Mouse (Mus musculus): Measurements from ENCODE around the gene Ccdc57.
A peak's percentile ranks its signal among the peaks of the same experiment; 100 is the strongest.

The Ccdc57 gene

DNA sequence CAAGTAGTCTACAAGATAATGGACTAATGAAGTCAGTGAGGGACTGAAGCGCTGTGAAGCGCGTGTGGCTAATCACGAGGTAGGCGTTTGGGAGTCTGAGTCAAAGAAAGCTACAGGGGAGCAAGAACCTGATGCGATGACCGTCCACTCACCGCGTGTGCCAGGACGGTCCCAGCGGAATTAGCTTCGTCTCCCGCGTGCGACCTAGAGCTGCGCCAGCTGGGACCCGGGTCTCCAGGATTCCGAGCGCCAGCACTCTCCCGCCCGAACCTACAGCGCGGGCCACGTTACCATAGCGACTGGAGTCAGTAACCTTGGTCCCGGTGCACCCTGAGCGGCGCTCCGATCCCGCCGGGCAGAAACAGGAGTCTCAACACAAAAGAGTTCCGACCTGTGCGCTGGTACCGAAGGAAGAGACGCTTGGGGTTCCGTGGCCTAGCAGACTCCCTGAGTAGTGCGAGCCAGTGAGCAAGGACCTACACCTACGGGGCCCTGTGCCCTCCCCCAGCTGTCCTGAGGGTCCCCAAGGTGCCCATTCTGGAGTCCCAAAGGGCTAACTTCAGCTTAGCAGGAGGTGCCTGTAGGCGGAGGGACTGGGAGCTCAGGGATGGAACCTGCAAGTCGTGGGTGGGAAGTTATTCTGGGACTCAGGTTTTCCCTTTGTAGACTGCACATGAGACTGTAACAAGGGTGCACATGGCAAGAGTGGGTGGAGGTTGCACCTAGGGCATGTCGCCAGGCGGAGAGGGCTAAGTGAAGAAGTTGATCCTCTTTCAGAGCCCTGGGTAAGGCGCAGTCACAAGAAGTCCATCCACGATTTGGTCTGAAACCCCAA, at the start of gene Ccdc57:
Gene Ccdc57, minus strand, starts transcription at position 309 of the 835 bp plus-strand sequence.
- peak; percentile 94 for DNase-seq (ENCODE audit: low spot score)

- no peak for DNase-seq (ENCODE audit: low spot score)
Measured at GRCm38 (mm10) chr11:120982459-120982858, 49.8 kb upstream of the Ccdc57 start.

DNA sequence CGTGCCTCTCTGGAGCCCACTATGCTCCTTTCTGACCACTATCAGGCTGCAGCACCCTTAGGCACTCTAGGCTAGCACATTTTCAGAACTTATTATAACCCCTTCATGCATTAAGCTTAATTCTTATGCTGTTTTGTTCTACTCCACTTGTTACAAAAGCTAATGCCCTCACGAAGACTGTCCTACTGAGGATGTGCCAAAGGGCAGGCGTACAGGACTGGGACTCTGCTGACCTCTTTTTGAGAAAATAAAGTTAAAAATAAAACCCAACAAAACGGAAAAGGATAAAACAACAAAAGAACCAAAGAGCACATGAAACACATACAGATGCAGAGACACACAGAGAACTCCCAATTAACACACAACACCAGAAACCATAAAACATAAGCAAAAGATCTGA, 49.0 kb upstream of the Ccdc57 start:
- no peak for DNase-seq (ENCODE audit: low spot score)

- no peak for DNase-seq (ENCODE audit: low spot score)
Measured at GRCm38 (mm10) chr11:120980427-120981035, 47.9 kb upstream of the Ccdc57 start.

- no peak for DNase-seq (ENCODE audit: low spot score)
Measured at GRCm38 (mm10) chr11:120979711-120980426, 47.2 kb upstream of the Ccdc57 start.

DNA sequence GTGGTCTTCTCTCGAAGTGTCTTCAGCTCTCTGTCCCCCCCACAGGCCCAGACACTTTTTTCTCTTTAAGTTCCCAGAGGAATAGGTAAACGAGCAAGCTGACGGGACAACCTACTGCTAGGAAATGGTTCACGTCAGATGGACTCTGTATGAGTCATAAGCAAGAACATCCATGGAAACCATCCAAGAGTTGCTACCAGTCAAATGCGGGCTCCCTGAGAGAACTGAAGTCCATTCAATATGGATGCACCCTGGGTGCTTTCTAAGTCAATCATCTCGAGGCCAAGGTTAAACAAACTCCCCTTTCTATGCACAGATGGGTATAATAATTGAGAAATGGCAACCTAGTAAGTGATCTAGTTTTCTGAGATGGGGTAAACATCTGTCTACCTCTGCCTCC, 40.6 kb upstream of the Ccdc57 start:
- no peak for DNase-seq (ENCODE audit: low spot score)

DNA sequence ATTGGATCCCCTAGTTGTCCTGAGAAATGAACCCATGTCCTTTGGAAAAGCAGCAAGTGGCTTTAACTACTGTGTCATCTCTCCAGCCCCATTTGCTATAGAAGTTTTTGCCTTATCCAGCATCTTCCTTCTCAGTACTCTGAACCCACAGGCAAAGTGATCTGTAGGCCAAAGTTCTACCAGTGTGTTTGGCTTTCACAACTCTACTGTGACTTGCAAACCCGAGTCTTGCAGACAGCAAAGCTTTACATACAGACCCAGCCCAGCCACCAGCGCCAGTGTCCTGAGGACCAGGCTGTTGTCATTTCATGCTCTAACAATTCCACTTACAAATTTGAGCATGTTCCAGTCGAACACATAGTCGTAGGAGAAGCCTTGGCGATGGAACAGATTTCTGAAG, 38.6 kb upstream of the Ccdc57 start:
- no peak for DNase-seq (ENCODE audit: low spot score)

- DNase-seq (ENCODE audit: low spot score) = no peak
Measured at GRCm38 (mm10) chr11:120969742-120970141, 37.1 kb upstream of the Ccdc57 start.

DNA sequence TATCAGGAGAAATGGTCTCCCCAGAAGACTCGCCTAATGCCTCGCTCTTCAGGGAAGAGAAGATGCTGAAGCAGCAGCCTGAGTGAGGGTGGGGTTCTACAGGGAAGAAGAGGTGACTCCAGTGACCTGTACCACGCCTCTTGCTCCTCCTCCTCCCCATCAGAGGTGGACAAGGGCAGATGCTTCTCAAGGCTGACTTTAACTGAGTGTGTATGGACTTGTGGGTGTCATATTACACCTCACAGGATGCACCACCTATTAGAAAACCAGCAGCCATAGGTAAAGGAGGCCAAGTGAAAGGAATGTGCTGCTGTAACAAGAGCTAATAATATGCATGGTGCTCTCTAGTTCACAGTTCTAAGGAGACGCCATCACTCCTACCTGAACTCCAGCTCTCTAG, 32.9 kb upstream of the Ccdc57 start:
- DNase-seq (ENCODE audit: low spot score) = no peak

DNA sequence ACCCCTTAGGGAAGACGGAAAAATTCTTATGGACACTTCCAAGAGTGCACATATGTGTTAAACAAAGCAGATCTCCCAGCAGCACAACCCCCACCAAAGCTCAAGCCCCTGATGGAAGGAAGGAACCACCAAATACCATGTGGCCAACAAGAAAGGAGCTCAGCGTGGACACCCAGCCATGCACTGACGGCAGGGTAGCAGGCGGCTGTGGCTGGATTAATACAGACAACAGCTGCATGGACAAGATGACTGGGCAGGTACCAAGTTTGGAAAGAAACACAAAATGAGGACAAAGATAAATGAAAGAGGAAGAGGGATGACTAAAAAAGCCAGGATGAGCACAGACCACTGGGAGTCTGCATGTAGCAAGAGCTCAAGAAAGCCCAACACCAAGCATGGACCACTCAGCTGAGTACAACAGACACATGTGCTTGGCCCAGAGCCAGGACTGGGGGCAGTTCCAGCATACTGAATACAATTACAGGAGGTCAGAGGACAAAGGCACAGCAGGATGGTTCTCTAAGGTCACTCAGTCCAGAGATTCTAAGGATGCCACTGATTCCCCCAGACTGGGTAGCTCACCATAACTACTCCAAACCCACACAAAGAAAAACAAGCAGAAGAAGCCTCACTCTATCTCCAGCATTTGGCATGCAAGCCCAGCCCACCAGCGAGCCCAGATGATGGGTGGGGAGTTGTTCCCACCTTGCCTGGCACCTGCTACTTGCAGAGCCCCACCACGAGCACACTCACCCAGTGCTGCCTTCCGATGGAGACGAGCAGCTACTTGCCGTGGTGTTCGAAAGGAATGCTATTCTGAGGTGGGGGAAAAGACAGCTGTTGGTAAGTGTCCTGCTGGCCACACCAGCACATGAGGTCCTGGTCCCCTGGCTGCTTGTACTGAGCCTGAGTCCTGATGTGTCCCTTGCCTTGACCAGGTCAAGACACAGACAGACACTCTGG, 31.8 kb upstream of the Ccdc57 start:
- no peak for DNase-seq (ENCODE audit: low spot score)

DNA sequence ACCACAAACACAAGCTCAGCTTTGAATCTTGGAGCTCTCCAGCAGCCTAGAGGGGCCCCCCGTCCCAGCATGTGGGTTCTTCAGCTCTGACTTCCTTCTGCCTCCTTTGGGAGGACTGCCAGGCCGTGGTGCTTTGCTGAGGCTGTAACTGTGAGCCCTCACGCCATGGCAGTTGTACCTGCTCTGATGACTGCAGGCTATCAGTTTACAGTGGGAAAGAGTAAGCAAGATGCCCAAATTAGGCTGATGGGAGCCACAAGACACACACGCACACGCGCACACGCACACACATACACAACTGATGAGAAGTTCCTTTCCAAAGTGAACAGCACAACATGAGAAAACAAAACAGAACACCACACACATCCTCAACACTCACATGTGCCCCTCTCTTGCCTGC, 30.2 kb upstream of the Ccdc57 start:
- DNase-seq (ENCODE audit: low spot score) = no peak

- no peak for DNase-seq (ENCODE audit: low spot score)
Measured at GRCm38 (mm10) chr11:120962050-120962771, 29.5 kb upstream of the Ccdc57 start.

- DNase-seq (ENCODE audit: low spot score) = no peak
Measured at GRCm38 (mm10) chr11:120961594-120961993, 28.9 kb upstream of the Ccdc57 start.

GRCm38 (mm10) chr11:120960248-120960647, 27.6 kb upstream of the Ccdc57 start:
- no peak for DNase-seq (ENCODE audit: low spot score)

GRCm38 (mm10) chr11:120959564-120959963, 26.9 kb upstream of the Ccdc57 start:
- no peak for DNase-seq (ENCODE audit: low spot score)

DNA sequence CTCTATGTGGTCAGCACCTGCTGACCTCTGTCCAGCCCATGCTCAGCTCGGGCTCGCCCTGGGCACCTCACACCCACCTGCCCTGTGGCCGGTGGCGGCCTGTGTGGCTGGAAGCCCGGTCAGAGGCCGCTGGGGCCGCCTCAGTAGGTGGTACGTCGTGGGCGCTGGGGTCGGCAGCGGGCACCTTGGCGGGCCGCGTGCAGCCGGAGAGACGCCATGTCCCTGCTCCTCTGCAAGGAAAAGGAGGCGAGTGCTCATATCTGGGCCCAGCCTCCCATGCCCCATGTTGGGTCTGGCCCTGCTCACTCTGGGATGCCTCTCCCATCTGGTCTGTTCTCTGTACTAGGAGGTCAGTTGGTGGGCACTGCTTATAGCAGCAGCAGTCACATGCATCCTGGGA, 26.4 kb upstream of the Ccdc57 start:
- no peak for DNase-seq (ENCODE audit: low spot score)

DNA sequence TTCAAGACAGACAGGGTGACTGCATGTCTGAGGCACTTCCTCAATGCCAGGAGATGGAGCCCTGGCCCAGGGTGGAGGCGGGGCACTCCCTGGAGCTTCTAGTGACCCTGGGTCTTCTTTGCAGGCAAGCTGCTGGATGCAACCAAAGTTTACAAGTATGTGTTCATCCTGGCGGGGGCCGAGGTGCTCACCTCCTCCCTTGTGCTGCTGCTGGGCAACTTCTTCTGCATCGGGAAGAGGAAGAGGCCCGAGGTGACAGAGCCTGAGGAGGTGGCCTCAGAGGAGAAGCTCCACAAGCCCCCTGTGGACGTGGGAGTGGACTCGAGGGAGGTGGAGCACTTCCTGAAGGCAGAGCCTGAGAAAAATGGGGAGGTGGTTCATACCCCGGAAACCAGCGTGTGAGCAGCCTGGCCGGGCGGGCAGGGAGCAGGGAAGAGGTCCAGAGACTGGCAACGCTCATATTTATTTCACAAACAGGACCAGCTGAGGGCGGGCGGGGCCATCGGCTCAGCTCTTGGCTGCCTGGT, 25.1 kb upstream of the Ccdc57 start:
- no peak for DNase-seq (ENCODE audit: low spot score)

DNA sequence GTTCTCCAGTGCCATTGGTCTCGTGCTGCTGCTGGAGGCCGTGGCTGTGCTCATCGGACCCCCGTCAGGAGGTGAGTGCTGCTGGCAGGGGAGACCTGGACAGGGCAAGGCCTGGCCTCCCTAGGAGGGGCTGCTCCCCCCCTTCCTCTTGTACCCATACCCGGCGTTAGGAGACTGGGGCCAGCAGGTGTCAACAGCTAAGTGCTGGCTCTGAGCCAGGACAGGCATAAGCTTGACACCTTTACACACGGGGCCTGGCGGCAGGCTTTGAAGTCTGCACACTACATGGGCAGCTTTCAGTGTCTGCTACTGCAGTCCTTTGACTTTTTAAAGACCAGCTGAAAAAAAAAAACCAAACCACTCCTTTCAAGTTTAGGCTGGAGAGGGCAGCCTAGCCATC, 24.4 kb upstream of the Ccdc57 start:
- no peak for DNase-seq (ENCODE audit: low spot score)

- no peak for DNase-seq (ENCODE audit: low spot score)
Measured at GRCm38 (mm10) chr11:120955701-120956100, 23.0 kb upstream of the Ccdc57 start.

GRCm38 (mm10) chr11:120954936-120955335, 22.3 kb upstream of the Ccdc57 start:
- DNase-seq (ENCODE audit: low spot score) = no peak

Data from ovary, postnatal 10 days (tissue).